Mouse (Mus musculus) small intestine, adult 10 weeks (tissue): ENCODE data around the gene Mark1. TPM values are rescaled to one million over a fixed set of nuclear protein-coding genes. Genes with fewer than 3 reads are reported as not detected.

Experiments used
- polyA plus RNA-seq: library from polyadenylated mRNA; stranded (reverse); fragments of 350-450 nt; fragmentation: Illumina TruSeq; extraction: RNeasy Lipid Tissue Mini Kit (QIAGEN cat#74804); gene quantifications from one replicate; pipeline ENCODE4 v1.2.3, GENCODE M21; 2014; ENCODE audit warnings: low replicate concordance

The Mark1 gene
- polyA plus RNA-seq, result 4.3 TPM

GRCm38 (mm10) chr1:184999071-184999750, at the start of gene Mark1:
TSS of gene Mark1 (minus strand) at chr1:184999570.

GRCm38 (mm10) chr1:184882281-184883268, 116.8 kb downstream of the Mark1 start, which contains the start of gene C130074G19Rik:
TSS of gene C130074G19Rik (minus strand) at chr1:184883218.

Other genes with a start within 250 kb of the Mark1 start
- 3.6 TPM for gene Marc1, start 188.3 kb downstream of the Mark1 start, polyA plus RNA-seq
- 495 TPM for gene Marc2, start 153.1 kb downstream of the Mark1 start, polyA plus RNA-seq
- 32.7 TPM for gene C130074G19Rik, start 116.4 kb downstream of the Mark1 start, polyA plus RNA-seq
- gene Rab3gap2, start 204.5 kb upstream of the Mark1 start, polyA plus RNA-seq, result 21.1 TPM